Mouse (Mus musculus): ENCODE data around the gene Snrpf. TPM values are rescaled to one million over a fixed set of nuclear protein-coding genes. Genes with fewer than 3 reads are reported as not detected.

Gene Snrpf
- total RNA-seq, 4 experiments from 2014 or later: 9.7 to 14.9 (median 11.3) TPM

GRCm38 (mm10) chr10:93538287-93538686, 51.2 kb downstream of the Snrpf start:
- no peak for DNase-seq (ENCODE audit: low spot score in 2 of 2)

Other genes with a start within 250 kb of the Snrpf start
- gene Lta4h, start 136.3 kb downstream of the Snrpf start, total RNA-seq (2022): 10 to 100 TPM; 59.6 to 70.9 (median 63.2) TPM
- gene Hal, start 100.9 kb downstream of the Snrpf start, total RNA-seq (2022): under 1 TPM in 2 of 4 experiments, not detected in 2; 0.27 to 0.34 TPM
- under 1 TPM; 0.15 to 0.75 (median 0.35) TPM for gene Amdhd1, start 49.7 kb downstream of the Snrpf start, total RNA-seq (2022)
- not detected for gene Ccdc38, start 49.1 kb downstream of the Snrpf start, total RNA-seq (2022)
- gene Ntn4, start 51.0 kb upstream of the Snrpf start, total RNA-seq (2022): 1 to 10 TPM; 8.1 to 9.6 (median 9.0) TPM
- not detected for gene Usp44, start 241.8 kb upstream of the Snrpf start, total RNA-seq (2022)